Mouse (Mus musculus): ENCODE measurements around the gene 1700013F07Rik. TPM values are rescaled to one million over a fixed set of nuclear protein-coding genes. Genes with fewer than 3 reads are reported as not detected.

Gene 1700013F07Rik
- polyA plus RNA-seq, 2 experiments = 0.13 TPM; not detected in 1

GRCm38 (mm10) chr3:108571443-108572294 is 37.7 kb downstream of the 1700013F07Rik start, which contains the start of gene Taf13:
Gene Taf13 (plus strand): TSS chr3:108571698.
- peak; percentile 98 for DNase-seq (ENCODE audit: low spot score)
- H3K27ac ChIP-seq (replicated peaks; ENCODE audit: low read depth, low read length) = peak within 1 kb of the TSS; percentile 52; the same call in 1 of the 2 replicates

GRCm38 (mm10) chr3:108572309-108573010 is 38.5 kb downstream of the 1700013F07Rik start:
- no peak for ATAC-seq (ENCODE audit: low FRiP score, low read depth)
- no peak for TF ChIP-seq POLR2A (IDR thresholded peaks at IDR 0.05; ENCODE audit: borderline replicate concordance, extremely low read depth, insufficient read depth, insufficient read length)
- Histone ChIP-seq H3K27ac (replicated peaks; ENCODE audit: low read depth, low read length) (no peak overlapping the region), H3K36me3 (ENCODE audit: control insufficient read depth, insufficient read depth, low read length) (no peaks in the 10 kb centered on the region), H3K4me2 (replicated peaks; ENCODE audit: low read depth, low read length, severe bottlenecking) (peak overlapping the region; percentile 67), H3K27me3 (ENCODE audit: control insufficient read depth, insufficient read depth, low read length) (no peaks in the 10 kb centered on the region), H3K4me3 (replicated peaks; ENCODE audit: low read length) (peak overlapping the region; percentile 68), H3K9me3 (ENCODE audit: control insufficient read depth, low read length) (no peaks in the 10 kb centered on the region), H3K9ac (ENCODE audit: low read depth, low read length, severe bottlenecking) (peak overlapping the region; percentile 75), H3K4me1 (ENCODE audit: control insufficient read depth, insufficient read depth, low read length) (peaks cover 7% of the 10 kb centered on the region)
- no peak for DNase-seq (ENCODE audit: low spot score)
- WGBS = 41% methylated on average over 18 of the region's 18 CpGs

More at GRCm38 (mm10) chr3:108571443-108572294, 37.7 kb downstream of the 1700013F07Rik start, which contains the start of gene Taf13:
- peaks cover 7% of the 10 kb centered on the region for H3K4me1 ChIP-seq (ENCODE audit: control insufficient read depth, insufficient read depth, low read length)
- H3K9ac ChIP-seq (ENCODE audit: low read depth, low read length, severe bottlenecking) = peak within 1 kb of the TSS; percentile 75
- peak within 1 kb of the TSS; percentile 67 for H3K4me2 ChIP-seq (replicated peaks; ENCODE audit: low read depth, low read length, severe bottlenecking)
- H3K27me3 ChIP-seq (ENCODE audit: control insufficient read depth, insufficient read depth, low read length) = no peaks in the 10 kb centered on the region
- WGBS = under 1% methylated on average over 42 of the region's 42 CpGs
- peak; percentile 99 for ATAC-seq (ENCODE audit: low FRiP score, low read depth)
- peak within 1 kb of the TSS; percentile 68 for H3K4me3 ChIP-seq (replicated peaks; ENCODE audit: low read length)
- no peaks in the 10 kb centered on the region for H3K9me3 ChIP-seq (ENCODE audit: control insufficient read depth, low read length)
- no peaks in the 10 kb centered on the region for H3K36me3 ChIP-seq (ENCODE audit: control insufficient read depth, insufficient read depth, low read length)
- peak; percentile 100; the same call in 1 of the 2 replicates for TF ChIP-seq POLR2A (IDR thresholded peaks at IDR 0.05; ENCODE audit: borderline replicate concordance, extremely low read depth, insufficient read depth, insufficient read length)

- DNase-seq (ENCODE audit: low spot score) (no peak), ATAC-seq (ENCODE audit: low FRiP score, low read depth) (no peak)
- Histone ChIP-seq H3K4me3 (replicated peaks; ENCODE audit: low read length) (no peak overlapping the region), H3K27ac (replicated peaks; ENCODE audit: low read depth, low read length) (no peak overlapping the region), H3K4me2 (replicated peaks; ENCODE audit: low read depth, low read length, severe bottlenecking) (no peak overlapping the region), H3K9me3 (ENCODE audit: control insufficient read depth, low read length) (no peaks in the 10 kb centered on the region), H3K36me3 (ENCODE audit: control insufficient read depth, insufficient read depth, low read length) (peaks cover 13% of the 10 kb centered on the region; the same call in 1 of the 2 replicates), H3K4me1 (ENCODE audit: control insufficient read depth, insufficient read depth, low read length) (peaks cover 7% of the 10 kb centered on the region), H3K9ac (ENCODE audit: low read depth, low read length, severe bottlenecking) (no peak overlapping the region), H3K27me3 (ENCODE audit: control insufficient read depth, insufficient read depth, low read length) (no peaks in the 10 kb centered on the region)
- WGBS = 85% methylated on average over 5 of the region's 5 CpGs
- no peak for TF ChIP-seq POLR2A (IDR thresholded peaks at IDR 0.05; ENCODE audit: borderline replicate concordance, extremely low read depth, insufficient read depth, insufficient read length)
Observed at GRCm38 (mm10) chr3:108574018-108574417, 40.1 kb downstream of the 1700013F07Rik start.

GRCm38 (mm10) chr3:108584580-108584979 is 50.6 kb downstream of the 1700013F07Rik start:
- no peak for TF ChIP-seq POLR2A (IDR thresholded peaks at IDR 0.05; ENCODE audit: borderline replicate concordance, extremely low read depth, insufficient read depth, insufficient read length)
- 0 out of 2 replicates have a peak, but pooled peaks cover 2% of the 10 kb centered on the region for H3K36me3 ChIP-seq (ENCODE audit: control insufficient read depth, insufficient read depth, low read length)
- ATAC-seq (ENCODE audit: low FRiP score, low read depth) (no peak), DNase-seq (ENCODE audit: low spot score) (no peak)
- H3K4me3 ChIP-seq (replicated peaks; ENCODE audit: low read length) = no peak overlapping the region
- no peak overlapping the region for H3K4me2 ChIP-seq (replicated peaks; ENCODE audit: low read depth, low read length, severe bottlenecking)
- H3K27ac ChIP-seq (replicated peaks; ENCODE audit: low read depth, low read length) = no peak overlapping the region
- no peaks in the 10 kb centered on the region for H3K9me3 ChIP-seq (ENCODE audit: control insufficient read depth, low read length)
- H3K4me1 ChIP-seq (ENCODE audit: control insufficient read depth, insufficient read depth, low read length) = no peaks in the 10 kb centered on the region
- no peak overlapping the region for H3K9ac ChIP-seq (ENCODE audit: low read depth, low read length, severe bottlenecking)
- H3K27me3 ChIP-seq (ENCODE audit: control insufficient read depth, insufficient read depth, low read length) = no peaks in the 10 kb centered on the region
- 74% methylated on average over 4 of the region's 4 CpGs for WGBS

- H3K36me3 ChIP-seq (ENCODE audit: control insufficient read depth, insufficient read depth, low read length) = no peaks in the 10 kb centered on the region
- H3K9ac ChIP-seq (ENCODE audit: low read depth, low read length, severe bottlenecking) = no peak overlapping the region
- H3K9me3 ChIP-seq (ENCODE audit: control insufficient read depth, low read length) = no peaks in the 10 kb centered on the region
- no peak overlapping the region for H3K4me2 ChIP-seq (replicated peaks; ENCODE audit: low read depth, low read length, severe bottlenecking)
- no peak for ATAC-seq (ENCODE audit: low FRiP score, low read depth)
- H3K27ac ChIP-seq (replicated peaks; ENCODE audit: low read depth, low read length) = no peak overlapping the region
- no peak for TF ChIP-seq POLR2A (IDR thresholded peaks at IDR 0.05; ENCODE audit: borderline replicate concordance, extremely low read depth, insufficient read depth, insufficient read length)
- peaks cover 2% of the 10 kb centered on the region; the same call in 1 of the 2 replicates for H3K4me1 ChIP-seq (ENCODE audit: control insufficient read depth, insufficient read depth, low read length)
- 38% methylated on average over 2 of the region's 2 CpGs for WGBS
- H3K27me3 ChIP-seq (ENCODE audit: control insufficient read depth, insufficient read depth, low read length) = no peaks in the 10 kb centered on the region
- no peak for DNase-seq (ENCODE audit: low spot score)
- no peak overlapping the region for H3K4me3 ChIP-seq (replicated peaks; ENCODE audit: low read length)
Observed at GRCm38 (mm10) chr3:108588446-108588845, 54.5 kb downstream of the 1700013F07Rik start.

Measured in limb, embryonic 14.5 days (tissue).